Mouse (Mus musculus) right cerebral cortex, postnatal 36 days (tissue): ENCODE data around the gene Hist1h3g.

Source experiments
- DNase-seq, 2 experiments: peaks; one replicate each; pipeline ENCODE4 v3.0.0; 2022; ENCODE audit warnings: low spot score in 2 of 2, mixed read lengths in 1 of 2

Hist1h3g gene

DNA sequence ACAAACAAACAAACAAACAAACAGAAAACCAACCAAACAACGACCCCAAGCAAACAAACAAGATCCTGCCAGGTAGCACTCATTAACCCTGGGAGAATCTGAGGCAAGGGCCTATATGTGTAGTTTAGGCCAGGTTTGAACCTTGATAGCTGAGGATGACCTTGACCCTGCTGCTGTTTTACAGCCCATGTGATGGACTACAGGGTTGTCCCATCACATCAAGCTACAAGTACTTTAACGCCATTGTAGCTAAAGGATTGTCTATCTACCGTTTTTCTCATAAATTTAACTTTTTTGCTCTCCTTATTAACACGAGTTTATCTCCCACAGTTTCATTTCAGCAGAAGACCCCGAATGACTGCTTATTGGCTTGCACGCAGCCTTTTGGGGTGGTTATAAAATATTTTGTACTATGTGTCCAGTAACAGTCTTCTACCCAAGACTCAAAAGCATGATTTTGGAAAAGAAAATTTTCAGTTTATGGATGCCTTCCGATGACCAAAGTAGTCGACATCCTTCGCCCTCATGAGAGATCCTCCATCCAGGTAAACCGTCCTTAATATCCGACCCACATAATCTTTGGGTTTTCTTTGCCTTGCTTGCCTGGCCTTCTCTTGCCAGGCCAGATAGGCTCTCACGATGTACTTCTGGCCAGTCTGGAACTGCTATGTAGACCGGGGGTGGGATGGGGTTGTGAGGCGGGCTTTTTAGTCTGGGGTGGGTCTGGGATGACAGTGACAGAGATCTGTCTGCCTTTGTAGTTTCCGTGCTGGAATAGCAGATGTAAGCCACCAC, 19.2 kb upstream of the Hist1h3g start:
- DNase-seq = no peak

- DNase-seq = peak; percentile 57 to 62
Observed at GRCm38 (mm10) chr13:23516822-23517602, 18.2 kb upstream of the Hist1h3g start.

DNA sequence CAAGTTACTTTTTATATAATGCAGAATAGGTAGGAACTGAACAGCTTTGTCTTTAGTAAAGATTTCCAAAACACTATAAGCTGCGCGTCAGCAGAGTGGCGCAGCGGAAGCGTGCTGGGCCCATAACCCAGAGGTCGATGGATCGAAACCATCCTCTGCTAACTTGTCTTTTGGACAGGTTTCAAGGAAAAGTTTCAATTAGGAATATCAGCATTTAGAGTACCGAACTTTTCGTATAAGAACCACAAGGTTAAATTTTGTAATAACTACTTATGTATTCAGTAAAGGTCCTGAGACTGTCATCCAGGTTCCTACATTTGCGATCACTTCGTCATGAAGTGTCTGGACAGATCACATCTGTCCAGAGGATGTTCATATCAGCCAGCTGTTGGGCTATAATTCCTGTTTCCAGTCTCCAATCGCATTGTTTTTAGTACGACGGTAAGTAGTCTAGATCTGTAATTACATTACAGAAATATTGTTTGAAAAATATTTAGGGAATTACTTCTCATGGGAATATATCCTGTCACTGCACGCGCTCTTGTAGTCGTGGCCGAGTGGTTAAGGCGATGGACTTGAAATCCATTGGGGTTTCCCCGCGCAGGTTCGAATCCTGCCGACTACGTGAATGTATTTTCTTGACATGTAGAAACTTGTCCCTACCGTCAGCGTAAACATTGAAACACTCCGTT, 17.5 kb upstream of the Hist1h3g start:
- DNase-seq = peak; percentile 87 to 89

- DNase-seq = no peak
Observed at GRCm38 (mm10) chr13:23518295-23518603, 17.0 kb upstream of the Hist1h3g start.

DNA sequence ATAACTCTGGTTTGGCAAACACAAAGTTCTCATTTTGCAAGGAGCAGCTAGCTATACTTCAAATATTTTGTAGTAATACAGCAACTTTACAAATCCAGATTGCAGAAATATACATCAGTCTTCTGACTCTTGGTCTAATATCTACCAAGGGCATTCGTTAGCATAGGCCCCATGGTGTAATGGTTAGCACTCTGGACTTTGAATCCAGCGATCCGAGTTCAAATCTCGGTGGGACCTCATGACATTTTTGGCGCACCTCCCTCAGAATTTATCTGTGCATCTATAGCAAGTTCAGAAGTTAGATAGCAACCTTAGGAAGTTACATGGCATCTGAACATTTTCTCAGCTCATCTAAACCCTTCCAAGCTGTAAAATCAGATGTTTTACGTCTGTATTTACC, 16.3 kb upstream of the Hist1h3g start:
- peak; percentile 71 to 77 for DNase-seq

DNA sequence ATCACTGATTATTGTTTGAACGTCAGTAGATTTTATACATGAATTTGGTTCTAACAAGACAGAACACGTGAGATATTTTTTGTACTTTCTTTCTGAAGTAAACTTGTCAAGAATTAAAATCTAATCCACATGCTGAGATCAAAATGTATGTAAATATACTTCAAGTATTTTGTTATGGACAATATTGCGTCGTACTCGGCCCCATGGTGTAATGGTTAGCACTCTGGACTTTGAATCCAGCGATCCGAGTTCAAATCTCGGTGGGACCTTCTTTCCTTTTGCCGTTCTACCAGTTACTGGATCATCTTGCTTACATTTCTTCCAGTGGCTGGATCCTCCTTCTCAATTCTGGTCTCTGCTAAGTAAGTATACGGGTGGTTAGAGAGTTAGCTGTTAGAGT, 15.8 kb upstream of the Hist1h3g start:
- DNase-seq = peak; percentile 71 to 76

- DNase-seq = peak; percentile 69 to 77
Observed at GRCm38 (mm10) chr13:23521703-23522102, 13.5 kb upstream of the Hist1h3g start.

DNA sequence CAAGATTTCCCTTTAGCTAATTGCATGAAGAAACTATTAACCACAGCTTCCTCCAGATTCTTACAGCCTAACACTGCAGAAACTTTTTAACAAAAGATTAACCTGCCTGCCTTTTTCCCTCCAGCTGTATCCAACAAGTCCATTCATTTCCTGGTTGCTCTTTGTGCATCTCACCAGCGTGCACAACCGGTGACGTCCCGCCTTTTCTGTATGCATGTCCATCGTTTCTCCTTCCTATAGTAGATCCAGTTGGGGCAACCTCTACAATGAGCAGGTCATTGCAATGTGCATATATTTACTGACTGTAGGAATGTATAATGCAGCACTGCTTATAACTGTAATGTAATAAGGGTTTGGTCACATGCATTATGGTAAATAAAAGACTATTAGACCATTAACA, 11.2 kb upstream of the Hist1h3g start:
- no peak for DNase-seq

GRCm38 (mm10) chr13:23524654-23525053, 10.6 kb upstream of the Hist1h3g start:
- DNase-seq = peak in 1 of 2 experiments; percentile 26

GRCm38 (mm10) chr13:23525901-23526300, 9.3 kb upstream of the Hist1h3g start:
- DNase-seq = no peak

- peak; percentile 84 to 88 for DNase-seq
Observed at GRCm38 (mm10) chr13:23526312-23526711, 8.9 kb upstream of the Hist1h3g start.

DNA sequence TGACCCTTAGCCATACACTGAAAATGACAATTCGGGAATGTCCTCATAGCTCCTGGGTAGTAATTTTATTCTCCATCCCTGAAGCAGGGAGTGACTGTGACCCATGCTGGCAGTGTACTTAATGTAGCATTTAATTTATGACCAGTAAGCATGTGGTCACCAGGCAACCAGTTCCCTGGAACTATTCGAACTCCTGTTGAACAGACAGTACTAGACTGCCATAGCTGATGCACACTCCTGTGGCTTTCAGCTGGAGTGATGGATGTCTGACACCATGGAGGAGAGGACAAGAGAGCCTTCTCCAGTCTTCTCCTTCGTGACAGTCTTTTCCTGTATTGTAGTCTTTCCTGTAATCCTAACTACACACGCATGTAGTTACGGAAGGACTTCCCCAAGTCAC, 6.2 kb upstream of the Hist1h3g start:
- DNase-seq = no peak

DNA sequence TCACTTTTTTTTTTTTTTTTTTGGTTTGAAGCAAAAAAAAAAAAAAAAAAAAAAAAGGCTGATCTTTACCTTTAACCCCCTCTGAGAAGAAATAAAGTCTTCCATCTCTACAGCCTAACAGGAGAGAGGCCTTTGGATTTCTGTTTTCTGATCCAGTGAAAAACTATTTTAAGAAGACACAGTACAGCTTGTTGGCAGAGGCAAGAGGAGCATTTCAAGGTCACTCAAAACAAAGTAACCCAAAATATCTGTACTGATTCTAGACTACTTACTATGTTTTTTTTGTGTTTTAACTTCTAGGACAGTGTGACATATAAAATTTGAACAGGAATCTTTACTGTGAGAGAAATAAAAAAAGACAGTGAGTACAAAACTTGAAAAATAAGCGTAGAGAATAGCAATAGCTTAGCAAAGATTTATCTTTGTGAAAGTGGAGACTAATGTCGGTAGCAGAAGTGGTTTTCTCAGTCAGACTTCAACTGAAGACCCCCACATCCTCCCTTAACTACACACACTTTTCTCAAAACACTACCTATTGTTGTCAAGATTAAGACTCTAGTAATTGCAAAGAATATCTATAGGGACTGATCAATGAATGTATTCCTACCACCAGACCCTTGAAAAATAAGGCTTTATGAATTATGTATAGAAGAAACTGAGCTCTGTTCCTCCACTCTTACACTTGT, 5.6 kb upstream of the Hist1h3g start:
- no peak for DNase-seq

DNA sequence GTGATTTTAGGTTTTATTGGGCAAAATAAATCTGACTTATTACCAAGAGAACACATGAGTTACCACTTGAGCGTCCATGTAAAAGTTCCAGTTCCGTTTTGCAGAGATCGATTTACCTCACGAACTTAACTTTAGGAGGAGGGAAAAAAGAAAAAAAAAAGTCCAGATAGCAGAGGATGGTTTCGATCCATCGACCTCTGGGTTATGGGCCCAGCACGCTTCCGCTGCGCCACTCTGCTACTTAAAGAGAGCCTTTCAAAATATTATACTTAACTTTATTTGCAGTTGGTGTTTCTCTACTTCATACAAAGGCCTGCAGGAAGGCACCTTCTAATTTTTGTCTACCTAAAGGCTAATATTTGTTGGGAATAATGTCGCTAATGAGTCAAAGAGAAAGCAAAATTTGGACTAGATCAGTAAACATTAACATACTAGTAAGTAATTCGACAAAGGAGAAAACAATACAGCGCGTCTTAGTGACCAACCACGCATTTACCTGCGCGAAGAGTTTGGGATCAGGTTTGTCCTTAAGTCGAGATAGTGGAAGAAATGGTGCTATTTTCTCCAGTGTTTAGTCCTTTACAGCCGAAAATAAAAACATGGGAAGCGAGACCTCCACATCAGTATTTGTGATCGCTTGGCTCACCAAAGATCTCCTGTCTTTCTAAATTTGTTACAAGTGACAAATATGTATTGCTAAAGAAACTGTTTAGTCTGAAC, 4.9 kb upstream of the Hist1h3g start:
- peak; percentile 36 to 49 for DNase-seq

GRCm38 (mm10) chr13:23530901-23531875, 4.0 kb upstream of the Hist1h3g start, which contains the start of gene Hist1h4h:
Hist1h4h (plus strand) TSS chr13:23531050.
- peak; percentile 95 to 97 for DNase-seq

DNA sequence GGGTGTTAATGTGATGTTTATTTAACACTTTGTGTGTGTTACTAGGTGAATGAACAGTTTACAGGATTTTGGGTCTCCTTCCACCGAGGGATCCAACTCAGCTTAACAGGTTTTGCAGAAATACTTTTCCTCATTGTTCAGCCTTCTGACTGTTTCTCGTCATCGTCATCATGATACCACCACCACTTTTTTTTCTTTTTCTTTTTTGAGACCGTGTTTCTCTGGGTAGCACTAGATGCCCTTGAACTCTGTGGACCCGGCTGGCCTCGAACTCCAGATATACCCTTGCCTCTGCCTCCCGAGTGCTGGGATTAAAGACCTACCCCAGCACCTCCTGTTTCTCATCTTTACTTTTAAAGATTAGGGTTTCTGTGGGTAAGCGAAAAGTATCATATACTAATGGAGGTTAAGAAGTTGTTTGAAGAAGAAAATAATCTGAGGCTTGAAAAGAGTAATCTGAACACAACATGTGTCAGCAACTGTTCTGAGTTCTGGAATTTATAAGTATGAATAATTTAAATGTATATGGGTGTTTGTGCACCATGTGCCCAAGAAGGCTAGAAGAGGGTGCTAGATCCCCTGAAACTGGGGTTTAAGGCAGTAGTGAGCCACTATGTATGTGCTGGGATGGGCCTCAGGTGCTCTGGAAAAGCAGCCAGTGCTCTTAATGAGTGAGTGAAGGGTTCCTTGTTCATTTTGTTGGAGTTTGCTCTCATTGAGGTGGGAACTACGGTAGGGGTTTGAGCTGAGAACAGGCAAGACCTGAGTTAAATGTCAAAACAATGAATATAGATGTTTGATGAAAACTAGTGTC, 2.8 kb upstream of the Hist1h3g start:
- no peak for DNase-seq

GRCm38 (mm10) chr13:23533560-23534367, 1.5 kb upstream of the Hist1h3g start, which contains the start of gene Hist1h2af:
Hist1h2af (plus strand) TSS chr13:23533906.
- DNase-seq = peak; percentile 72 to 81
